Mouse (Mus musculus): Measurements from ENCODE around the gene Eif4g3. TPM values are rescaled to one million over a fixed set of nuclear protein-coding genes. Genes with fewer than 3 reads are reported as not detected.

Eif4g3 gene
- total and polyA plus RNA-seq, 3 experiments: 25.5 to 97.9 (median 72.3) TPM

GRCm38 (mm10) chr4:138084851-138085573 lies 92.2 kb downstream of the Eif4g3 start:
- no peak for TF ChIP-seq POLR2AphosphoS5 (IDR thresholded peaks at IDR 0.05; ENCODE audit: insufficient replicate concordance, low read depth, low read length)
- no peak for TF ChIP-seq TAL1 (conservative IDR thresholded peaks at IDR 0.05; ENCODE audit: low read depth, low read length)
- TF ChIP-seq GATA2 (IDR thresholded peaks at IDR 0.05; ENCODE audit: borderline replicate concordance, low read depth, low read length): no peak
- TF ChIP-seq GATA1 (IDR thresholded peaks at IDR 0.05; ENCODE audit: borderline replicate concordance, low read length): no peak
- no peak for TF ChIP-seq CTCF (IDR thresholded peaks at IDR 0.05; ENCODE audit: low read depth, low read length)
- Histone ChIP-seq H3K9me3 (replicated peaks) (no peaks in the 10 kb centered on the region), H3K27me3 (ENCODE audit: insufficient read depth, low read length) (no peaks in the 10 kb centered on the region), H3K36me3 (replicated peaks) (peaks cover 91% of the 10 kb centered on the region), H3K4me3 (ENCODE audit: low read depth, low read length) (no peak overlapping the region), H3K4me1 (ENCODE audit: insufficient read depth, low read depth, low read length) (peaks cover 30% of the 10 kb centered on the region)
- DNase-seq (ENCODE audit: low spot score): no peak
- no peak for ATAC-seq (ENCODE audit: extremely low read depth, insufficient number of reproducible peaks, low FRiP score, poor library complexity, severe bottlenecking)

- H3K27me3 ChIP-seq (ENCODE audit: insufficient read depth, low read length): no peaks in the 10 kb centered on the region
- H3K4me3 ChIP-seq (ENCODE audit: low read depth, low read length): no peak overlapping the region
- peaks cover 16% of the 10 kb centered on the region for H3K4me1 ChIP-seq (ENCODE audit: insufficient read depth, low read depth, low read length)
- H3K36me3 ChIP-seq (replicated peaks): peaks cover 88% of the 10 kb centered on the region
- ATAC-seq (ENCODE audit: extremely low read depth, insufficient number of reproducible peaks, low FRiP score, poor library complexity, severe bottlenecking): no peak
- DNase-seq (ENCODE audit: low spot score): no peak
- TF ChIP-seq CTCF (IDR thresholded peaks at IDR 0.05; ENCODE audit: low read depth, low read length) (no peak), POLR2AphosphoS5 (IDR thresholded peaks at IDR 0.05; ENCODE audit: insufficient replicate concordance, low read depth, low read length) (no peak)
- no peaks in the 10 kb centered on the region for H3K9me3 ChIP-seq (replicated peaks)
Measured at GRCm38 (mm10) chr4:138086949-138087348, 94.1 kb downstream of the Eif4g3 start.

GRCm38 (mm10) chr4:138089512-138089911 lies 96.7 kb downstream of the Eif4g3 start:
- TF ChIP-seq TAL1 (conservative IDR thresholded peaks at IDR 0.05; ENCODE audit: low read depth, low read length) (no peak), POLR2AphosphoS5 (IDR thresholded peaks at IDR 0.05; ENCODE audit: insufficient replicate concordance, low read depth, low read length) (no peak), GATA1 (IDR thresholded peaks at IDR 0.05; ENCODE audit: borderline replicate concordance, low read length) (no peak), CTCF (IDR thresholded peaks at IDR 0.05; ENCODE audit: low read depth, low read length) (no peak), GATA2 (IDR thresholded peaks at IDR 0.05; ENCODE audit: borderline replicate concordance, low read depth, low read length) (no peak)

GRCm38 (mm10) chr4:138091562-138092194 lies 98.9 kb downstream of the Eif4g3 start:
- TF ChIP-seq GATA1 (IDR thresholded peaks at IDR 0.05; ENCODE audit: borderline replicate concordance, low read length) (no peak), TAL1 (conservative IDR thresholded peaks at IDR 0.05; ENCODE audit: low read depth, low read length) (no peak), CTCF (IDR thresholded peaks at IDR 0.05; ENCODE audit: low read depth, low read length) (no peak), POLR2AphosphoS5 (IDR thresholded peaks at IDR 0.05; ENCODE audit: insufficient replicate concordance, low read depth, low read length) (no peak), GATA2 (IDR thresholded peaks at IDR 0.05; ENCODE audit: borderline replicate concordance, low read depth, low read length) (no peak)
- Histone ChIP-seq H3K9me3 (replicated peaks) (no peaks in the 10 kb centered on the region), H3K4me3 (ENCODE audit: low read depth, low read length) (no peak overlapping the region), H3K4me1 (ENCODE audit: insufficient read depth, low read depth, low read length) (no peaks in the 10 kb centered on the region), H3K36me3 (replicated peaks) (peaks cover 88% of the 10 kb centered on the region), H3K27me3 (ENCODE audit: insufficient read depth, low read length) (no peaks in the 10 kb centered on the region)
- DNase-seq (ENCODE audit: low spot score) (no peak), ATAC-seq (ENCODE audit: extremely low read depth, insufficient number of reproducible peaks, low FRiP score, poor library complexity, severe bottlenecking) (no peak)

More at GRCm38 (mm10) chr4:138089512-138089911, 96.7 kb downstream of the Eif4g3 start:
- peaks cover 3% of the 10 kb centered on the region; the same call in 1 of the 2 replicates for H3K4me1 ChIP-seq (ENCODE audit: insufficient read depth, low read depth, low read length)
- no peaks in the 10 kb centered on the region for H3K27me3 ChIP-seq (ENCODE audit: insufficient read depth, low read length)
- ATAC-seq (ENCODE audit: extremely low read depth, insufficient number of reproducible peaks, low FRiP score, poor library complexity, severe bottlenecking) (no peak), DNase-seq (ENCODE audit: low spot score) (no peak)
- H3K4me3 ChIP-seq (ENCODE audit: low read depth, low read length): no peak overlapping the region
- H3K36me3 ChIP-seq (replicated peaks): peaks cover 92% of the 10 kb centered on the region
- H3K9me3 ChIP-seq (replicated peaks): no peaks in the 10 kb centered on the region

GRCm38 (mm10) chr4:138100456-138100855 lies 107.6 kb downstream of the Eif4g3 start:
- ATAC-seq (ENCODE audit: extremely low read depth, insufficient number of reproducible peaks, low FRiP score, poor library complexity, severe bottlenecking) (no peak), DNase-seq (ENCODE audit: low spot score) (no peak)
- Histone ChIP-seq H3K27me3 (ENCODE audit: insufficient read depth, low read length) (no peaks in the 10 kb centered on the region), H3K4me3 (ENCODE audit: low read depth, low read length) (no peak overlapping the region), H3K36me3 (replicated peaks) (peaks cover 92% of the 10 kb centered on the region), H3K9me3 (replicated peaks) (no peaks in the 10 kb centered on the region), H3K4me1 (ENCODE audit: insufficient read depth, low read depth, low read length) (no peaks in the 10 kb centered on the region)
- no peak for TF ChIP-seq TAL1 (conservative IDR thresholded peaks at IDR 0.05; ENCODE audit: low read depth, low read length)
- no peak for TF ChIP-seq CTCF (IDR thresholded peaks at IDR 0.05; ENCODE audit: low read depth, low read length)
- TF ChIP-seq GATA1 (IDR thresholded peaks at IDR 0.05; ENCODE audit: borderline replicate concordance, low read length): no peak
- no peak for TF ChIP-seq POLR2AphosphoS5 (IDR thresholded peaks at IDR 0.05; ENCODE audit: insufficient replicate concordance, low read depth, low read length)
- TF ChIP-seq GATA2 (IDR thresholded peaks at IDR 0.05; ENCODE audit: borderline replicate concordance, low read depth, low read length): no peak

- Histone ChIP-seq H3K4me3 (ENCODE audit: low read depth, low read length) (no peak overlapping the region), H3K9me3 (replicated peaks) (no peaks in the 10 kb centered on the region), H3K4me1 (ENCODE audit: insufficient read depth, low read depth, low read length) (no peaks in the 10 kb centered on the region), H3K27me3 (ENCODE audit: insufficient read depth, low read length) (no peaks in the 10 kb centered on the region), H3K36me3 (replicated peaks) (peaks cover 95% of the 10 kb centered on the region)
- no peak for TF ChIP-seq TAL1 (conservative IDR thresholded peaks at IDR 0.05; ENCODE audit: low read depth, low read length)
- TF ChIP-seq GATA2 (IDR thresholded peaks at IDR 0.05; ENCODE audit: borderline replicate concordance, low read depth, low read length): no peak
- TF ChIP-seq GATA1 (IDR thresholded peaks at IDR 0.05; ENCODE audit: borderline replicate concordance, low read length): no peak
- no peak for TF ChIP-seq POLR2AphosphoS5 (IDR thresholded peaks at IDR 0.05; ENCODE audit: insufficient replicate concordance, low read depth, low read length)
- TF ChIP-seq CTCF (IDR thresholded peaks at IDR 0.05; ENCODE audit: low read depth, low read length): no peak
- ATAC-seq (ENCODE audit: extremely low read depth, insufficient number of reproducible peaks, low FRiP score, poor library complexity, severe bottlenecking) (no peak), DNase-seq (ENCODE audit: low spot score) (no peak)
Measured at GRCm38 (mm10) chr4:138101795-138102194, 109.0 kb downstream of the Eif4g3 start.
